Mouse (Mus musculus) embryonic facial prominence, embryonic 13.5 days (tissue): ENCODE data around the gene Neu1. TPM values are rescaled to one million over a fixed set of nuclear protein-coding genes. Genes with fewer than 3 reads are reported as not detected.
A peak's percentile ranks its signal among the peaks of the same experiment; 100 is the strongest.
"Not testable (repeated sequence)": the region's sequence is repeated elsewhere in the genome, so short reads cannot be mapped to it uniquely, and the experiment has no call there.

ENCODE experiments used
- ATAC-seq: fragments of 200-750 bp; cut with Nextera tagmentation; 2 replicates; pipeline ENCODE4 v1.8.0; 2017; ENCODE audit warnings: low read depth; ENCODE audit not compliant: insufficient number of reproducible peaks, insufficient read depth, low FRiP score, low TSS enrichment
- H3K27ac ChIP-seq: fragments of 300-500 bp; sonication (generic); 2 replicates; pipeline ENCODE4 v1.5.1; 2015; ENCODE audit warnings: moderate library complexity, mild to moderate bottlenecking, inconsistent platforms
- H3K27me3 ChIP-seq: fragments of 300-500 bp; sonication (generic); 2 replicates; pipeline ENCODE4 v1.6.1; 2015; ENCODE audit warnings: mild to moderate bottlenecking, inconsistent platforms
- H3K36me3 ChIP-seq: fragments of 300-500 bp; sonication (generic); 2 replicates; pipeline ENCODE4 v1.6.1; 2015; ENCODE audit warnings: mild to moderate bottlenecking, inconsistent platforms
- H3K4me1 ChIP-seq: fragments of 300-500 bp; sonication (generic); 2 replicates; pipeline ENCODE4 v1.6.1; 2015; ENCODE audit warnings: inconsistent platforms
- H3K4me2 ChIP-seq: fragments of 300-500 bp; sonication (generic); 2 replicates; pipeline ENCODE4 v1.6.1; 2015; ENCODE audit warnings: moderate library complexity, mild to moderate bottlenecking, inconsistent platforms
- H3K4me3 ChIP-seq: fragments of 300-500 bp; sonication (generic); 2 replicates; pipeline ENCODE4 v1.5.1; 2015; ENCODE audit warnings: mild to moderate bottlenecking, inconsistent platforms
- H3K9ac ChIP-seq: fragments of 300-500 bp; sonication (generic); 2 replicates; pipeline ENCODE4 v1.6.1; 2015; ENCODE audit warnings: mild to moderate bottlenecking, inconsistent platforms
- H3K9me3 ChIP-seq: fragments of 300-500 bp; sonication (generic); 2 replicates; pipeline ENCODE4 v1.6.1; 2016; ENCODE audit warnings: inconsistent platforms
- WGBS: fragments of 180-500 bp; shearing (Covaris S2); methylation state at CpG from one replicate; pipeline ENCODE4 v1.1.7; 2015; ENCODE audit warnings: mixed read lengths; 5-methylcytosine and 5-hydroxymethylcytosine counted together
- polyA plus RNA-seq: library from polyadenylated mRNA; unstranded; fragments of >200 nt; fragmentation: Nextera tagmentation; extraction: Ambion mirVana; gene quantifications from 2 replicates; pipeline ENCODE4 v1.2.1, GENCODE M21; 2015

Gene Neu1
- polyA plus RNA-seq, 1 experiment from 2014 or later = 18.8 TPM

DNA sequence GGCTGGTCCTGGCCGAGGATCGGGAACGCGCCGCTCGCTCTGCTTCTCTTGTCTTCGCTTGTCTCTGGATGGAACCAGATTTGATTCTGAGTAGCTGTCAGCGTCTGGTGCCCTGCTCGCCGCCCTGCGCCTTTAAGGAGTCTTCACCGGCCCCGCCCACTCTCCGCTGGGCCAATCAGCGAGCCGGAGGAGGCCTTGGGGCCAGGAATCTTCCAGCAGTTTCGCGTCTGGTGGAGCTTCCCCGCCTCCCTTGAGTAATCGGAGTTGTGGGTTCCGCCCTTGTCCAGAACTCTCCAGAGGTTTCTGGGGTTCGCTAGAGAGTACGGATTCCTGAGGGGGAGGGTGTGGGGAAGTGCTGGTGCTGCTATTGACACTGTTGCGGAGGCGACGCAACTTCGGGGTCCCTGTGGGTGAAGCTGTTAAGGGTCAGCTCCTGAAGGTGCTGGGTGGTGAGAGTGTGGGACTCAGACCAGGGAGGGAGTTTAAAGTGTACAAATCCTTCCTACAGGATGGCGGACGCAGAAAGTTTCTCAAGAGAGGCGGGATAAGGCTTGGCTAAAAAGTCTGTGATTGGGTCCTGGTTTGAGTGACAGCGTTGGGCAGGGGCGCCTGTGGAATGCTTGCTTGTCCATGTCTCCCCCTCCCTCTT lies 28.2 kb downstream of the Neu1 start, which contains the start of gene Hspa1b:
Gene Hspa1b (minus strand): TSS at position 109 of the 649 bp plus-strand sequence.
- H3K9me3 ChIP-seq, H3K36me3 ChIP-seq: not testable (repeated sequence)
- Histone ChIP-seq H3K4me2 (peak within 1 kb of the TSS; percentile 65), H3K4me1 (peaks cover 12% of the 10 kb centered on the region), H3K4me3 (peak within 1 kb of the TSS; percentile 56), H3K27ac (peak within 1 kb of the TSS; percentile 97), H3K27me3 (peaks cover 11% of the 10 kb centered on the region), H3K9ac (peak within 1 kb of the TSS; percentile 70)
- peak; percentile 88 for ATAC-seq
- WGBS = under 1% methylated on average over 26 of the region's 32 CpGs

DNA sequence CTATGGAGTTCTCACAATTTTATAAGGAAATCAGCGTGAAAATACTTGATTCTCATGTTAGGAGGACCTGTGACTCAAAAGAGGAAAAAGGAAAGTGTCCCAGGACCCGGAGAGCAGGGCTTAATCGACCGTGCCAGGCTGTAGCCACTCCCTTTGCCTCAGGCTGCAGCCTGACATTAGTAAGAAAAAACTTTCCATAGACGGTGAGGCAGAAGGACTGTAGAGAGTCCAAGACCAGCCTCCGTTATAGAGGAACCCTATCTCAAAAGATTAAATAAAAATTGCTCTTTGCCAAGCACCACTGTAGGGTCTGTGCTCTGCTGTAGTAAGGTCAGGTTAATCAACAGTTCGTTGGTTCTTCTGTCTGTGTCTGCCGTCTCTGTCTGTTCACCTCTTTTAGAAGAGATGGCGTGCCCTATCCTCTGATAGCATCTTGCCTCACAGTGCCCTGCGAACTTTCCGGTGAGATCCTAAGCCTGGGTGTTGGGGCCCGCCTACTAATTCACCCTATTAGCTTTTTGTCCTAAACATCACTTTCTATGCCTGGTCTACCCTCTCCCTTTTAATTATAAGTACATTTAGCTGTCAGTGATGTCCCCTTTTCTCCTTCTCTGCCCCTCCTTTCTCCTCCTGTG lies 28.9 kb downstream of the Neu1 start:
- Histone ChIP-seq H3K4me1 (peaks cover 14% of the 10 kb centered on the region), H3K4me2 (peak overlapping the region; percentile 65), H3K36me3 (no peaks in the 10 kb centered on the region), H3K9me3 (no peaks in the 10 kb centered on the region), H3K27ac (peak overlapping the region; percentile 97), H3K27me3 (peaks cover 11% of the 10 kb centered on the region), H3K4me3 (peak overlapping the region; percentile 56), H3K9ac (peak overlapping the region; percentile 70)
- ATAC-seq = no peak
- WGBS = 9% methylated on average over 12 of the region's 12 CpGs

DNA sequence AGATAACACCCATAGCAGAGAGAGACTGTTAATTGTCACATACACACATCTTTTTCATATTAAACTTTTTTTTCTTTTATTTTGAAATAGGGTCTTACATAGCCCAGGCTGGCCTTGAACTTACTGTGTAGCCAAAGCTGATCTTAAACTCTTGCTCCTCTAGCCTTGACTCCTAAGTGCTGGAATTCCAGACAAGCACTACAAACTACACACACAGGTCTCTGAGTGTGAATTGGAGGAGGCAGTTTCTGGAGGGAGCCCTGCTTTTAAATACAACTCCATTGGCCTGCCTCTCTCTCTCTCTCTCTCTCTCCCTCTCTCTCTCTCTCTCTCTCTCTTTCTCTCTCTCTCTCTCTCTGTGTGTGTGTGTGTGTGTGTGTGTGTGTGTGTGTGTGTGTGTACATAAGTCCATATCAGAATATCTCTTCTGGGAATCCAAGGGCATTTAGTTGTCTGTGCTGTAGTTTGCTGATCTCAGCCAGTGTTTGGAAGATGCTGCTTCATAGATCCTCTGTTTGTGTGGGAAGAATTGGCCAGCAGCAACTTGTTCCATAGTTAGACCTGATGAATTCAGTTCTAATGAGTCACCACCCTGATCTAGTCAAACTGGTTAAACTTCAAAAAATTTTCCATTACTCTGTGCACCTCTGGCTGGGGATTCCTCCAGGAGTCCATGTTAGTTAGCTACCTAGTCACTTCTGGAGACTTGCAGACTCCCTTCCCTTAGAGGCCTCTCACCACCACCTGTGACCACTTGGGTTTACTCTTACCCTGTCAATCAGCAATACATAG lies 29.8 kb downstream of the Neu1 start:
- H3K9ac ChIP-seq = no peak overlapping the region
- H3K36me3 ChIP-seq = no peaks in the 10 kb centered on the region
- peaks cover 20% of the 10 kb centered on the region for H3K4me1 ChIP-seq
- no peaks in the 10 kb centered on the region for H3K9me3 ChIP-seq
- ATAC-seq = no peak
- peaks cover 9% of the 10 kb centered on the region; the same call in 1 of the 2 replicates for H3K27me3 ChIP-seq
- H3K4me3 ChIP-seq = no peak overlapping the region
- H3K27ac ChIP-seq = peak overlapping the region; percentile 97; the same call in 1 of the 2 replicates
- H3K4me2 ChIP-seq = no peak overlapping the region

DNA sequence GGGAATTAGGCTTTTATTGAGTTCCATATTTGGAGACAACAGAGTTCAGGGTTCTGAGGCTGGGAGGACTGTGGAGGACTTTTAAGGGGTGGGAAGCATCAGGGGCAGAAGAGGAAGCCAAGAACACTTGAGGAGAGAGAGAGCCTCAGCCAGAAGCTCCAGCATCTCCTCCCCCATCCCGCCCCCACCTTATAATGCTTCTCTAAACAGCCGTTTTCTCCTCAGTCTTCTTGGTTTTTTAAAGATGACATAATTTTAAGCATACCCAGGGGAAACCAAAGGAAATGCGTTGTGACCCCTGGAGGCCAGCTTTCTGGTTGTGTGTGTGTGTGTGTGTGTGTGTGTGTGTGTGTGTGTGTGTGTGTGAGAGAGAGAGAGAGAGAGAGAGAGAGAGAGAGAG lies 31.1 kb downstream of the Neu1 start:
- H3K27me3 ChIP-seq = peaks cover 4% of the 10 kb centered on the region; the same call in 1 of the 2 replicates
- 18% methylated on average over 3 of the region's 3 CpGs for WGBS
- H3K9me3 ChIP-seq = no peaks in the 10 kb centered on the region
- no peak overlapping the region for H3K27ac ChIP-seq
- no peak overlapping the region for H3K4me2 ChIP-seq
- peaks cover 20% of the 10 kb centered on the region for H3K4me1 ChIP-seq
- no peak for ATAC-seq
- H3K9ac ChIP-seq = no peak overlapping the region
- H3K36me3 ChIP-seq = no peaks in the 10 kb centered on the region
- H3K4me3 ChIP-seq = no peak overlapping the region

DNA sequence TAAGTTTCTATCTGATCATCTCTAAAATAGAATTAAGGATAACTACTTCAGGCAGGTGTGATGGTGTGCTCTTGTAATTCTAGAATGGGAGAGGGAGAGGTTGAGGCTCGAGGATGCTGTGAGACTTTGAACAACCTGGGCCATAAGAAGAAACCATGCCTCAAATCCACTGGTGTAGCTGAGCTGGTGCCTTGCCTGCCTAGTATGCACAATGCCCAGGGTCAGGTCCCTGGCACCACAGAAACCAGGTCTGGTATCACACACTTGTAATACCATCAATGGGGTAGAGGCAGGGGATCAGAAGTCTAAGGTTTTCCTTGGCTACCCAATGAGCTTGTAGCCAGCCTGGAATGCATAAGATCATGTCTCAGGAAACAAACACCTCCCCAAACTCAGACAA lies 31.8 kb downstream of the Neu1 start:
- WGBS = 57% methylated on average over 1 of the region's 1 CpGs
- Histone ChIP-seq H3K4me3 (no peak overlapping the region), H3K27me3 (peaks cover 6% of the 10 kb centered on the region), H3K4me2 (no peak overlapping the region), H3K9me3 (no peaks in the 10 kb centered on the region), H3K27ac (no peak overlapping the region), H3K4me1 (peaks cover 20% of the 10 kb centered on the region), H3K9ac (no peak overlapping the region), H3K36me3 (no peaks in the 10 kb centered on the region)
- no peak for ATAC-seq

DNA sequence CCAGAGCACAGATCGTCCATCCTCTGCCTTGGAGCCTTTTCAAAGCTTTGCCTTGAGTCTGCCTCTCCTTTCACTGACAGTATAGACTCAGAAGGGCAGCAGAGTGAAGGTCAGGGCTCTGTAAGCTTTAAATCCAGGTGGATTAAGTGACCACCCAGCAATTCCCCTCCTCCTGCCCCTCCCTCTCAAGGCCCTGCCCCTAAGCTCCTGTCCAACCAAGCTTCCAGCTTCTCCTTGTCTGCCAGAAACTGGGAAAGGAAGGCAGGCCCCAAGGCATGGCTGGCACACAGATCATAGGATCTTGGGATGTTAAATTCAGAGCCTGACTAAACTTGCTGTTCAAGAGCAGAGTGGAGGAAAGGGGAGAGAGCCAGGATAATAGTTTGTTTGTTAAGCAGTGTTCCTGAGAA lies 33.6 kb downstream of the Neu1 start:
- no peak overlapping the region for H3K9ac ChIP-seq
- peak overlapping the region; percentile 39; the same call in 1 of the 2 replicates for H3K27ac ChIP-seq
- no peaks in the 10 kb centered on the region for H3K36me3 ChIP-seq
- H3K9me3 ChIP-seq = no peaks in the 10 kb centered on the region
- no peak overlapping the region for H3K4me2 ChIP-seq
- 18% methylated on average over 1 of the region's 1 CpGs for whole genome bisulfite sequencing
- peaks cover 20% of the 10 kb centered on the region for H3K4me1 ChIP-seq
- H3K4me3 ChIP-seq = no peak overlapping the region
- H3K27me3 ChIP-seq = peaks cover 24% of the 10 kb centered on the region
- ATAC-seq = no peak

DNA sequence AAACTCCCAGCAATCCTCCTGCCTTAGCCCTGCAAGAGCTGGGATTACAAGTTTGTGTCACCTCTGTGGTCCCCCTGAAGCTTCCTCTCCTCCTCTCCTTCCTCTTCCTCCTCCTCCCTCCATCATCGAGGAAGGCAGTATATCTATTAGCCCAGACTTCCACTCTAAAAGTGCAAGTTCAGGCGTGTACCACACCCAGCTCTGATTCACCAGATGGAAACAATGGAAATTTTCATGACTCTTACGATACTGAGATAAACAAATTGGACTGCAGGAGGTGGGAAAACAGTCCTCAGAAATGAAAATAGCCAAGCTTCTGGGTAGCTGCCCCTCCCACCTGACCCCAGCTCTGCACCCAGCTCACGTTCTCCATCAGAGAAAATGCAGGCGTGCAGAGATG lies 34.6 kb downstream of the Neu1 start:
- ATAC-seq = no peak
- no peak overlapping the region for H3K4me2 ChIP-seq
- no peak overlapping the region for H3K4me3 ChIP-seq
- peaks cover 13% of the 10 kb centered on the region for H3K4me1 ChIP-seq
- no peaks in the 10 kb centered on the region for H3K9me3 ChIP-seq
- peaks cover 28% of the 10 kb centered on the region for H3K27me3 ChIP-seq
- H3K36me3 ChIP-seq = no peaks in the 10 kb centered on the region
- no peak overlapping the region for H3K9ac ChIP-seq
- 66% methylated on average over 5 of the region's 5 CpGs for WGBS
- no peak overlapping the region for H3K27ac ChIP-seq

DNA sequence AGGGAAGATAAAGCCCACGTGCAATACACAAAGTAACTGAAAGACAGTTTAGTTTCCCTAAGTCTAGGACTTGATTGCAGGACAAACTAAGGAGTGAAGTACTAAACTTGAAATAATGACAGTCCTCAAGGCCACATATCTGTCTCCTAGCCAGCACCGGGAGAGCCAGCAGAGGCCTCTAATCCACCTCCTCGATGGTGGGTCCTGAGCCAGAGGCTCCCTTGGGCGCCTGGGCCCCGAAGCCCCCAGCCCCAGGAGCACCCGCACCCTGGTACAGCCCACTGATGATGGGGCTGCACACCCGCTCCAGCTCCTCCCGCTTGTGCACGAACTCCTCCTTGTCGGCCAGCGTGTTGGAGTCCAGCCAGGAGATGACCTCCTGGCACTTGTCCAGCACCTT lies 38.8 kb downstream of the Neu1 start, which contains the start of gene Gm20481:
Gene Gm20481 (plus strand): TSS at position 91 of the 400 bp plus-strand sequence.
- Histone ChIP-seq H3K27me3 (peaks cover 28% of the 10 kb centered on the region), H3K4me1 (peaks cover 13% of the 10 kb centered on the region; the same call in 1 of the 2 replicates)
- H3K4me2 ChIP-seq, H3K27ac ChIP-seq, H3K4me3 ChIP-seq, H3K36me3 ChIP-seq, H3K9me3 ChIP-seq, ATAC-seq, H3K9ac ChIP-seq: not testable (repeated sequence)
- WGBS = 70% methylated on average over 6 of the region's 11 CpGs

DNA sequence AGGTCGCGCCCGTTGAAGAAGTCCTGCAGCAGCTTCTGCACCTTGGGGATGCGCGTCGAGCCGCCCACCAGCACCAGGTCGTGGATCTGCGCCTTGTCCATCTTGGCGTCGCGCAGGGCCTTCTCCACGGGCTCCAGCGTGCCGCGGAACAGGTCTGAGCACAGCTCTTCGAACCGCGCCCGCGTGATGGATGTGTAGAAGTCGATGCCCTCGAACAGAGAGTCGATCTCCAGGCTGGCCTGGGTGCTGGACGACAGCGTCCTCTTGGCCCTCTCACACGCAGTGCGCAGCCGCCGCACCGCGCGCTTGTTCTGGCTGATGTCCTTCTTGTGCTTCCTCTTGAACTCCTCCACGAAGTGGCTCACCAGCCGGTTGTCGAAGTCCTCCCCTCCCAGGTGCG lies 39.8 kb downstream of the Neu1 start:
- H3K4me1 ChIP-seq, ATAC-seq, H3K9me3 ChIP-seq, H3K27ac ChIP-seq, H3K9ac ChIP-seq, H3K36me3 ChIP-seq, H3K4me3 ChIP-seq, H3K4me2 ChIP-seq: not testable (repeated sequence)
- 43% methylated on average over 25 of the region's 37 CpGs for WGBS
- H3K27me3 ChIP-seq = peaks cover 28% of the 10 kb centered on the region

DNA sequence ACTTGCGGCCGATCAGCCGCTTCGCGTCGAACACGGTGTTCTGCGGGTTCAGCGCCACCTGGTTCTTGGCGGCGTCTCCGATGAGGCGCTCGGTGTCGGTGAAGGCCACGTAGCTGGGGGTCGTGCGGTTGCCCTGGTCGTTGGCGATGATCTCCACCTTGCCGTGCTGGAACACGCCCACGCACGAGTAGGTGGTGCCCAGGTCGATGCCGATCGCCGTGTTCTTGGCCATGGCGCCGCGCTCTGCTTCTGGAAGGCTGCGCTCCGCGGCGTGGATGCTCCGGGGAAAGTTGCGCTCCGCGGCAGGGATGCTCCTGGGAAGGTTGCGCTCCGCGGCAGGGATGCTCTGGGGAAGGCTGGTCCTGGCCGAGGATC lies 40.6 kb downstream of the Neu1 start:
- H3K9ac ChIP-seq, H3K9me3 ChIP-seq, H3K27ac ChIP-seq, H3K4me1 ChIP-seq, H3K36me3 ChIP-seq: not testable (repeated sequence)
- peaks cover 28% of the 10 kb centered on the region for H3K27me3 ChIP-seq
- WGBS = 2% methylated on average over 28 of the region's 43 CpGs
- H3K4me3 ChIP-seq = peak overlapping the region; percentile 45
- H3K4me2 ChIP-seq = peak overlapping the region; percentile 80
- peak; percentile 44 for ATAC-seq

DNA sequence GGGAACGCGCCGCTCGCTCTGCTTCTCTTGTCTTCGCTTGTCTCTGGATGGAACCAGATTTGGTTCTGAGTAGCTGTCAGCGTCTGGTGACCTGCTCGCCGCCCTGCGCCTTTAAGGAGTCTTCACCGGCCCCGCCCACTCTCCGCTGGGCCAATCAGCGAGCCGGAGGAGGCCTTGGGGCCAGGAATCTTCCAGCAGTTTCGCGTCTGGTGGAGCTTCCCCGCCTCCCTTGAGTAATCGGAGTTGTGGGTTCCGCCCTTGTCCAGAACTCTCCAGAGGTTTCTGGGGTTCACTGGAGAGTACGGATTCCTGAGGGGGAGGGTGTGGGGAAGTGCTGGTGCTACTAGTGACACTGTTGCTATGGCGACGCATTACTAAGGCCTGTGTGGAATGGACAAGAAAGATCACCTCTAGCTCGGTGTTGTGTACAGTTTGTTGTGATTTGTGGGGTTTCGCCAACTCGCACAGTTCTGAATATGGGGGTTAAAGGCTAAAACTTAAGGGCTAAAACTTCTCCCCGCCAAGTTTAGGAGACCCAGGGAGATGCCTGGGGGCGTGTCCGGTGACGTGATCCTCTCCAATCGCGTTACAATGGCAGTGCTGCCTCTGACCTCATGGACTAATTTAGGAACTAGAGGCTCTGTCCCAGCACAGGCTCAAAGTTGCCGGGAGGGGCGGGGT lies 41.2 kb downstream of the Neu1 start, which contains the start of the genes Hspa1a and Hspa1l:
Gene Hspa1a (minus strand): TSS at position 88 of the 681 bp plus-strand sequence.
Gene Hspa1l (plus strand): TSS at position 635 of the 681 bp plus-strand sequence.
- WGBS = under 1% methylated on average over 31 of the region's 33 CpGs
- H3K4me2 ChIP-seq = peak within 1 kb of the TSS; percentile 80
- H3K4me3 ChIP-seq = peak within 1 kb of the TSS; percentile 45
- peak within 1 kb of the TSS; percentile 55 for H3K27ac ChIP-seq
- not testable (repeated sequence) for H3K4me1 ChIP-seq, H3K9me3 ChIP-seq, H3K36me3 ChIP-seq
- peak; percentile 93 for ATAC-seq
- peak within 1 kb of the TSS; percentile 57 for H3K9ac ChIP-seq
- peaks cover 28% of the 10 kb centered on the region for H3K27me3 ChIP-seq
